Mouse (Mus musculus): ENCODE measurements at regions not wholly inside any gene's neighbourhood (a gene's known extent, or its start where the extent isn't known, plus 50 kb on each side); places are given as distances from the start of the nearest gene placed in this dataset.

GRCm38 (mm10) chr7:51377584-51377983 lies 133.2 kb upstream of the Ano5 start:
- no peak for TF ChIP-seq CTCF (conservative IDR thresholded peaks at IDR 0.05; ENCODE audit: low read length)
- no peak for TF ChIP-seq POU5F1 (IDR thresholded peaks at IDR 0.05; ENCODE audit: borderline replicate concordance, low read length)
- TF ChIP-seq NANOG (IDR thresholded peaks at IDR 0.05; ENCODE audit: borderline replicate concordance, low read length), result no peak

All from E14TG2a.4 (cell line).